Mouse (Mus musculus): ENCODE data around the gene Spaca4. TPM values are rescaled to one million over a fixed set of nuclear protein-coding genes. Genes with fewer than 3 reads are reported as not detected.

Gene Spaca4
- total RNA-seq, 2 experiments from 2014 or later: not detected

DNA sequence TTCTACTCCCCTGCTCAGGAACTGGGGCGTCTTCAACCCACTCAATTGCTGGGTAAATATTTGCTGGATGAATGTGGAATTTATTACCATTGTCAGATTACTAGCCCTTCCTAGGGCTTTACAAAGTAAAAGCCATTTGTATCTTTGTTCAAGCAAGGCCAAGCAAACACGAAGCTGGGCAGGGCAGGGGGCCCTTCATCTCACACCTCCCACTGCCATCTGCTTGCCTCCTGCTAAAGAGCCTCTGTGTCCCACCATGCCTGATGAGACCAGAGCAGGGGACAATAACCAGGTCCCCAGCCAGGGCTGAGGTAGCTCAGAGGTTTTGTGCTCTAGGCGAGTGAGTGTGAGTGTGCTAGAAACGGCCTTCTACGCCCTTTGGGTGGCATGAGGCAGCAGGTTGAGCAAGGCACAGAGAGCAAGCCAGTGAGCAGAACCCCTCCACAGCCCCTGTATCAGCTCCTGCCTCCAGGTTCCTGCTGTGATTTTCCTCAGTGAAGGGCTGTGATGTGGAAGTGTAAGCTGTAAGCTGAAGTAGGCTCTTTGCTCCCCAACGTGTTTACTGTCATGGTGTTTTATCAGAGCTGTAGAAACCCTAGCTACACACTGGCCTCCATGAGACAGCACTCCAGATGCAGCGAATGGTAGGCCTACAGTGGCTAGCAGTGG, 47.9 kb downstream of the Spaca4 start:
- DNase-seq: no peak
- intact Hi-C loops (cut with DNase I): no loop called here

Other genes starting within 250 kb of the Spaca4 start
- gene Tulp2, start 243.9 kb downstream of the Spaca4 start, total RNA-seq (2021): not detected
- 1 to 10 TPM; 2.2 to 2.5 TPM for gene Gm45808, start 239.0 kb downstream of the Spaca4 start, total RNA-seq (2021)
- 1 to 10 TPM; 4.7 to 6.0 TPM for gene Dhdh, start 237.0 kb downstream of the Spaca4 start, total RNA-seq (2021)
- gene Nucb1, start 215.4 kb downstream of the Spaca4 start, total RNA-seq (2021): 100 to 1,000 TPM; 144 to 151 TPM
- 10 to 100 TPM; 24.5 to 45.4 TPM for gene Ppp1r15a, start 199.5 kb downstream of the Spaca4 start, total RNA-seq (2021)
- 1 to 10 TPM; 4.1 to 5.6 TPM for gene Plekha4, start 199.5 kb downstream of the Spaca4 start, total RNA-seq (2021)
- gene Hsd17b14, start 170.9 kb downstream of the Spaca4 start, total RNA-seq (2021): under 1 TPM; 0.25 to 0.34 TPM
- gene Bcat2, start 155.7 kb downstream of the Spaca4 start, total RNA-seq (2021): 10 to 100 TPM; 54.7 to 54.9 TPM
- not detected for gene Fgf21, start 110.3 kb downstream of the Spaca4 start, total RNA-seq (2021)
- gene Fut1, start 108.5 kb downstream of the Spaca4 start, total RNA-seq (2021): not detected
- under 1 TPM; 0.22 to 0.65 TPM for gene Izumo1, start 104.0 kb downstream of the Spaca4 start, total RNA-seq (2021)
- gene Rasip1, start 98.3 kb downstream of the Spaca4 start, total RNA-seq (2021): 10 to 100 TPM; 51.9 to 52.4 TPM
- gene Mamstr, start 85.8 kb downstream of the Spaca4 start, total RNA-seq (2021): 1 to 10 TPM; 7.5 to 8.5 TPM
- gene Fut2, start 59.4 kb downstream of the Spaca4 start, total RNA-seq (2021): under 1 TPM in 1 of 2 experiments, not detected in 1; 0.38 TPM
- under 1 TPM in 1 of 2 experiments, not detected in 1; 0.15 TPM for gene Ntn5, start 41.8 kb downstream of the Spaca4 start, total RNA-seq (2021)
- gene Sec1, start 31.4 kb downstream of the Spaca4 start, total RNA-seq (2021): under 1 TPM in 1 of 2 experiments, not detected in 1; 0.22 TPM
- 1 to 10 TPM; 4.2 to 4.6 TPM for gene Car11, start 26.0 kb downstream of the Spaca4 start, total RNA-seq (2021)
- 10 to 100 TPM; 22.7 to 29.8 TPM for gene Dbp, start 20.7 kb downstream of the Spaca4 start, total RNA-seq (2021)
- 100 to 1,000 TPM; 698 to 700 TPM for gene Rpl18, start 10.4 kb downstream of the Spaca4 start, total RNA-seq (2021)
- 10 to 100 TPM; 17.4 to 20.1 TPM for gene Sphk2, start 7.8 kb downstream of the Spaca4 start, total RNA-seq (2021)
- gene Fam83e, start 4.6 kb downstream of the Spaca4 start, total RNA-seq (2021): under 1 TPM; 0.10 to 0.12 TPM
- gene Lmtk3, start 57.9 kb upstream of the Spaca4 start, total RNA-seq (2021): under 1 TPM; 0.22 to 0.30 TPM
- gene Sult2b1, start 58.9 kb upstream of the Spaca4 start, total RNA-seq (2021): not detected
- gene Cyth2, start 88.8 kb upstream of the Spaca4 start, total RNA-seq (2021): 10 to 100 TPM; 91.1 to 95.1 TPM
- under 1 TPM; 0.69 to 0.74 TPM for gene Kcnj14, start 99.0 kb upstream of the Spaca4 start, total RNA-seq (2021)
- gene Grwd1, start 105.1 kb upstream of the Spaca4 start, total RNA-seq (2021): 10 to 100 TPM; 14.6 to 17.1 TPM
- 100 to 1,000 TPM; 121 to 128 TPM for gene Kdelr1, start 147.0 kb upstream of the Spaca4 start, total RNA-seq (2021)
- under 1 TPM; 0.55 to 0.77 TPM for gene Grin2d, start 152.6 kb upstream of the Spaca4 start, total RNA-seq (2021)
- under 1 TPM in 1 of 2 experiments, not detected in 1; 0.37 TPM for gene Syngr4, start 170.9 kb upstream of the Spaca4 start, total RNA-seq (2021)
- 10 to 100 TPM; 56.8 to 58.7 TPM for gene Tmem143, start 171.1 kb upstream of the Spaca4 start, total RNA-seq (2021)
- gene Emp3, start 195.6 kb upstream of the Spaca4 start, total RNA-seq (2021): 10 to 100 TPM; 37.0 to 44.5 TPM
- gene Ccdc114, start 198.3 kb upstream of the Spaca4 start, total RNA-seq (2021): 1 to 10 TPM in 1 of 2 experiments, under 1 TPM in 1; 0.96 to 2.0 TPM